Mouse (Mus musculus) cerebellum, adult 2 months (tissue): ENCODE results near the gene Bank1. TPM values are rescaled to one million over a fixed set of nuclear protein-coding genes. Genes with fewer than 3 reads are reported as not detected.

Source experiments
- DNase-seq, 2 experiments: peaks; one replicate each; pipeline ENCODE4 v3.0.0; 2021
- H3K27ac ChIP-seq: fragments of 200-500 bp; 2 replicates; pipeline ENCODE4 v1.5.1; 2012; ENCODE audit warnings: low read length, control low read depth, inconsistent platforms; ENCODE audit not compliant: insufficient read depth
- H3K27me3 ChIP-seq: fragments of 200-500 bp; 2 replicates; pipeline ENCODE4 v1.6.1; 2012; ENCODE audit warnings: inconsistent platforms, mild to moderate bottlenecking, low read length, moderate library complexity; ENCODE audit not compliant: control insufficient read depth, insufficient read depth
- H3K4me1 ChIP-seq: fragments of 200-500 bp; 2 replicates; pipeline ENCODE4 v1.6.1; 2011; ENCODE audit warnings: low read length; ENCODE audit not compliant: control insufficient read depth, insufficient read depth
- H3K4me3 ChIP-seq: fragments of 200-500 bp; replicated peaks from 2 replicates; pipeline ENCODE3; 2011; ENCODE audit warnings: mild to moderate bottlenecking, low read depth, low read length, control low read depth; ENCODE audit not compliant: insufficient read depth
- CTCF ChIP-seq: fragments of 200-500 bp; IDR thresholded peaks from 2 replicates; pipeline ENCODE4 v1.5.1; 2011; ENCODE audit warnings: low read depth, mild to moderate bottlenecking, control low read depth, low read length, moderate library complexity, borderline replicate concordance; ENCODE audit not compliant: insufficient read depth
- POLR2A ChIP-seq: fragments of 200-500 bp; IDR thresholded peaks from 2 replicates; pipeline ENCODE4 v1.6.1; 2011; ENCODE audit warnings: low read length, control low read depth, borderline replicate concordance; ENCODE audit not compliant: insufficient read depth
- WGBS: fragments of 180-500 bp; shearing (Covaris S2); methylation state at CpG from one replicate; pipeline ENCODE4 v1.1.7; 2018; 5-methylcytosine and 5-hydroxymethylcytosine counted together
- polyA plus RNA-seq: library from polyadenylated mRNA; depleted of rRNA; stranded (reverse); fragments of >200 nt; gene quantifications from 2 replicates; pipeline ENCODE4 v1.2.3, GENCODE M21; 2012

Bank1 gene
- polyA plus RNA-seq, 1 experiment, result 0.25 TPM

- no peak for DNase-seq
- no peaks in the 10 kb centered on the region for H3K4me1 ChIP-seq
- no peak for TF ChIP-seq CTCF
- TF ChIP-seq POLR2A, result no peak
- H3K27me3 ChIP-seq, result no peaks in the 10 kb centered on the region
- H3K27ac ChIP-seq, result no peak overlapping the region
- 87% methylated on average over 5 of the region's 5 CpGs for WGBS
- H3K4me3 ChIP-seq, result no peak overlapping the region
These were observed 78.5 kb downstream of the Bank1 start for GRCm38 (mm10) chr3:136247331-136247730.

DNA sequence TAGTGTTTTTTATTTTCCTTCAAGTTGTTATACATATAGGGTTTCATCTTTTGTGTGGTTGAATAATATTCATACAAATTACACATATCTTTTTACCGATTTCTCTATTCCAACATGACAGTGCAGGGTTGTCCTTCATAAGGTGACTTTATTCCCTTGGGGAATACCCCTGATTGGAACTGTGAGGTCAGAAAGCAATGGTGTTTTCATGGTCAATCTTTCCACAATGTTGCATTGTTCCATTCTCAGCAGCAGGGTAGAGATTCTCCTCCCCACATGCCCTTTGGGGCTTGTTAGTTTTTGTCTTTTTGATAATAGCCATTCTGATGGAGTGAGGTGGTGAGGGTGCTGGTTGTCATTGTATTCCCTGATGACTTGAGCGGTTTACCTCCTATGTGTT is 80.9 kb downstream of the Bank1 start:
- no peak for DNase-seq
- TF ChIP-seq POLR2A, result no peak
- no peak for TF ChIP-seq CTCF
- Histone ChIP-seq H3K4me3 (no peak overlapping the region), H3K4me1 (no peaks in the 10 kb centered on the region), H3K27ac (no peak overlapping the region), H3K27me3 (no peaks in the 10 kb centered on the region)
- 61% methylated on average over 2 of the region's 2 CpGs for WGBS

DNA sequence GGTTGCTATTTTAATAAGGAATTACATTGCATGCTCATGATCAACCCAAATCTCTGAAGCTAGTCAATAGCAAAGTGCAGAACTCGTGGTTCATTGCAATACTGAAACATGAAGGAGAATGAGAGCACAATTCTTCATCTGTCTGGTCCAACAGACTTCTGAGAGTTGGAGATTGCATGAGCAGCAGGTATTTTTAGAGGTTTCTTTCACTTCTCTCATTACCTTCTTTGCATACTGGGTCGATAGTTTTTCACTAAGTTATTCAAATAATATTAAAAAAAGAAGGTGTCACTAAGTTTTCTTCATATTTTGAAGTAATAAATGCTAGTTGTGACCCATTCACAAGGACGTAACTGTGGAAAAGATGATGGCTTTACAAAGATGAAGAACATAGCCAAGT is 87.1 kb downstream of the Bank1 start:
- 84% methylated on average over 3 of the region's 3 CpGs for WGBS
- H3K27me3 ChIP-seq, result no peaks in the 10 kb centered on the region
- no peak for DNase-seq
- H3K4me3 ChIP-seq, result no peak overlapping the region
- no peak for TF ChIP-seq CTCF
- TF ChIP-seq POLR2A, result no peak
- H3K4me1 ChIP-seq, result no peaks in the 10 kb centered on the region
- H3K27ac ChIP-seq, result no peak overlapping the region

GRCm38 (mm10) chr3:136233507-136233906 is 92.4 kb downstream of the Bank1 start:
- H3K27me3 ChIP-seq, result no peaks in the 10 kb centered on the region
- no peaks in the 10 kb centered on the region for H3K4me1 ChIP-seq
- no peak overlapping the region for H3K4me3 ChIP-seq
- TF ChIP-seq POLR2A (no peak), CTCF (no peak)
- DNase-seq, result no peak
- 85% methylated on average over 2 of the region's 2 CpGs for WGBS
- no peak overlapping the region for H3K27ac ChIP-seq

GRCm38 (mm10) chr3:136230602-136231151 is 95.2 kb downstream of the Bank1 start:
- Histone ChIP-seq H3K27ac (no peak overlapping the region), H3K4me1 (no peaks in the 10 kb centered on the region), H3K27me3 (no peaks in the 10 kb centered on the region), H3K4me3 (no peak overlapping the region)
- WGBS, result 98% methylated on average over 3 of the region's 3 CpGs
- DNase-seq, result no peak
- TF ChIP-seq CTCF (no peak), POLR2A (no peak)

DNA sequence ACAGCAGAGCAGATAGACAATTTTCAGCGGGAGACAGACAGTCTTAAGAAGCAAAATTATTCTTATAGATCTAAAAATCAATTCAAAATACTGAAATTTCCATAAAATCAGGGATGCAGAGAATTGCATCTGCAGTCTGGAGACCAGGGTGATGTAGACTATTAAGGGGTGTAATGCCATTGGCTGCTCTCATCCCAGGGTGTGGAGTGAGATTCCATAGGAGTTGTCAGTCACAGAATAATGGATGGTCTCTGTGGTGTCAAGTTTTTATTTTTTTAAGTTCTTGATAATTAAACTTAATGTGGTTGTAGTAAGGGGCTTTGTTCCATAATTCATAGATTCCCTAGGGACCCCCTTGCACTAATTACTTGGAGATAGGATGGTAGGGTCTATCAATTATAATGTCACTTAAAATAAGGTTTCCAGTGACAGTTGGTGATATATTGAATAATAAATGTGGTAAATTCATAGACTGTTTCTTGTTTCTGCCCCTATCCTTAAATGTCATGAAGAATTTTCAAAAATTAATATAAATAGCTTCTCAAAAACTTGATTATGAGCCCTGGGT is 136.1 kb downstream of the Bank1 start:
- Histone ChIP-seq H3K27me3 (no peaks in the 10 kb centered on the region), H3K27ac (no peak overlapping the region), H3K4me1 (no peaks in the 10 kb centered on the region), H3K4me3 (no peak overlapping the region)
- no peak for TF ChIP-seq CTCF
- TF ChIP-seq POLR2A, result no peak
- 92% methylated on average over 1 of the region's 1 CpGs for WGBS
- DNase-seq, result no peak

DNA sequence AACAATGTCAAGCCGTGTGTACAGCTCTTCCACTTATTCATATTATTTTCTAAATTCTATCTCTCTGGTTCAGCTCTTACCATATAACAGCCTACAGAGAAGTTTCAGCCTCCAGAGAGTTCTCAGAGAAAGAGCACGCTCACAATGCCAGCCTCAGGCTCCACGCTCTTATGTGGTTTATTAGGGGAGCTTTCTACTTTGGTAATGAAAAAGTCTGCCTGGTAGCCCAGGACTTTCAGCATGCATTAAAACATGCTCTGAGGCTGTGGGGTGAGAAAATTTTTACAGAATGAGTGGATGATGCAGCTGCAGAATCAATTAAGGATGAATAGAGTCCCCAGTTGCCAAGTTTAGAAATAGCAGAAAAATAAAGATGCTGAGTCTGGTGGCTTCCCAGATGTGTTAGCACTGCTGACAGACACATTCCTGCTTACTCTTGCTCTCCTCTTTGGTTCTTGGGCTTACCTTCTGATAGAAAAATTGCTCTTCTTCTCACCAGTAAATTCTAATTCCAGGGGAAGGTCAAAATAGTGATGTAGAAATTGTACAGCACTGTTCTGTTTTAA is 139.2 kb downstream of the Bank1 start:
- WGBS, result 89% methylated on average over 3 of the region's 3 CpGs
- DNase-seq, result no peak

DNA sequence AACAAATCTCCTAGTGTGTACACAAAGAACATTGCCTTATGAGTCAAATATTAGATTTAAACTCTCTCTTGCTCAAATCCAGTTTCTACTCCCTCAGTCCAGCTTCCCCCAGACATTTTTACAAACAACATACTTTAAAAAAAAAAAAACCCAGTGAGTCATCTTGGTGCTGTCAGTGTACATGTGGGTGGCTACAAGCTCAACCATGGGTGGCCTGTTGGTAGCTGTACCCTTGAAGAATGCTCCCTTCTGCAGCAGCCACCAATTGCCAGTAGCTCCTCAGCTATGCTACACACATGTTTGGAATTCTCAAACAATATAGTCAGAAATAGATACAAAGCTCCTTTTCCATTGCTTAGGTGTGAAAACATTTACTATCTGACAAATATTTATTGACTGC is 154.2 kb downstream of the Bank1 start:
- H3K27me3 ChIP-seq, result no peaks in the 10 kb centered on the region
- TF ChIP-seq CTCF, result no peak
- TF ChIP-seq POLR2A, result no peak
- no peak overlapping the region for H3K27ac ChIP-seq
- no peak overlapping the region for H3K4me3 ChIP-seq
- peaks cover 2% of the 10 kb centered on the region; the same call in 1 of the 2 replicates for H3K4me1 ChIP-seq
- no peak for DNase-seq

More for the DNA sequence above, 139.2 kb downstream of the Bank1 start:
- Histone ChIP-seq H3K27me3 (no peaks in the 10 kb centered on the region), H3K4me3 (no peak overlapping the region), H3K4me1 (no peaks in the 10 kb centered on the region), H3K27ac (no peak overlapping the region)
- no peak for TF ChIP-seq CTCF
- no peak for TF ChIP-seq POLR2A
